Mouse (Mus musculus): ENCODE data around the gene Cep128.
"Not testable (repeated sequence)": the region's sequence is repeated elsewhere in the genome, so short reads cannot be mapped to it uniquely, and the experiment has no call there.

Cep128 gene

DNA sequence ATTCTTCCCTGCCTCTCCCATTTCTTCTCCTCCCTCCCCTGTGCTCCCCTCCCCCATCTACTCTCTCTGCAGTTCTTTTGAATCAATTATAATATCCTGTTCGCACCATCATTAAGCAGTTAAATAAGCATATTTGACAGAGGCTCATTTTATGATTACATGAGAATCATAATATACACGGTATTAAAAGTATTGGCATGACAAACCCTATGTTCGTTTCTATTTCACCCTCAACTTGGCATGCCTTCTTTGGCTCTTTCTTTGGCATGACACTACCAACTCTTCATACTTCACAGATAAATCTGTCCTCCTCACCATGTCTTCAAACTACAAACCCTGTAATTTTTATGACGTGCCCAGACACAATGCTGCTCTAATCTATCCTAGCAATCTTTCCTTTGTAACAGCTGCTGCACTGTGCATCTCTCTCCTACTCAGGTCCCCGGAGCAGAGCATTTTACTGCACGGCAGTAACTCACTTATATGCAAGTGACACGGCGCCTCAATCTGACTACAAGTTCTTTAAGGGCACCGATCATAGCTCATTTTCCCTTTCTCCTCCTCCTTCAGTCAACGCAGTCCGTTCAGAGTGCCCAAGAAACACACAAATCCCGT lies 324.4 kb downstream of the Cep128 start:
- no peak for DNase-seq (ENCODE audit: low spot score)

DNA sequence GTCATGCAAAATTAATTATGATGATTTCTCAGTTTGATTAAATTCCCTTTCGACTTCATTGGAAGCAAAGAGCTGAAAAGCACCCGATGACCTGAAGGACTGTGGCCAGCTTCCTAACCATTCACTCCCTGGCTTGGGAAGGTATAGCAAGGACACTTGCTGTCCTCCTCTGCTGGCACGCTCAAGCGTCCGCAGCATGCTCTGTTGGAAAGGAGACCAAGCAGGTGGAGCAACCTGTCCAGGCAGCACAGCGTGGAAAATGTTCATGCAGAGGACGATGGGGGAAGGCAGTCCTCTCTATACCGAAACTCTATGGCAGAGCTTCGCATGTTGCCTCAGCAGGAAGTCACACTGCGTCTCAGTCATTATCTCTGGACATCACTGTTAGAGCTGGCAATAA lies 327.3 kb downstream of the Cep128 start:
- peak; percentile 7 for DNase-seq (ENCODE audit: low spot score)

DNA sequence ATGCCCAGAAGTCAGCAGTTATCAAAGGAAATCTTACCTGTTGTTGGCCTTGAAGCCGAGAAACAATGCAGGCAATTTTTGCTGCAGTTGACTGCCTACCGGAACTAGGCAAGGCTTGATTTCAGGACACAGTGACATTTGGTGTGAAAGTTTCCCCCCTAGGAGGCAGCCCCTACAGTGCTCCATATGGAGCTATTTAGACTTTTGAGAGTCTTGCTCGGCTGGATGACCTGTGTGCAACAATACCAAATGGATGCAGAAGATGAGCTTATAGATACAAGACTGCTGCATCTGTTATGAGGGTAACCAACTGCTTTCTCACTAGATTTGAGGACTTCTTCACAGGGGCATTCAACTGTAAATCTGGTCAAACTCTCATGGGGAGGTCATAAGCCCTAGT lies 331.9 kb downstream of the Cep128 start:
- no peak for DNase-seq (ENCODE audit: low spot score)

DNA sequence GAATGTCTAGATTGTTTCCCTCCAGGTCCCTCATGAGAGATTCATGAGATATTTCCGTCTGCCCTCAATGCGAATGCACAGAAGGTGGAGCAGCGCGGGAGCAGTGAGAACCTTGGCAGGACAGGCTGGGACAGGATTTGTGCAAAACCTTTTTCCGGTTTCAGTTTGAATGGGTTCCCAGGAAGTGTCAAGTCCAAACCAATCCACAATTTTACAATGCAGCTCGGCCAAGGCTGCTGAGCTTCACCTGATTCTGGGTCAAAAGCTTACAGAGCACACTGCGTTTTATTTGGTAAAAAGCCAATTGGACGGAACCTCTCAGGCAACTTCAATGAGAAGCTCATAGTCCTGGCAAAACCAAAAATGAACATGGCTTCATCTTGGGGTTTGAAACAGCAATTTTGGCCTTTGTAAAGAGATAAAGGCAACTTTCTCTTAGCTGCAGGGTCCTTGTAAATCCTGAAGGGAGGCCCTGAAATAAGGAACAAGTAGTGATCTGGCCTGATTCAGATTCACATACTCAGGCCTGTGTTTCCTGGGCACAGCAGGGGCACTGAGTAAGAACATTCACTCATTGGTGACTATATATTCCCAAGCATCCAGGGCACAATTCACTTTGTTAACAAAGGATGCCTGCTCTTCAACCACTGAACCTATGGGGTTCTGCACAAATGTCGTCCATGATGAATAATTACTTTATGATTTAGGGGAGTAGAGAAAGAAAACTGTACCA lies 333.4 kb downstream of the Cep128 start:
- DNase-seq (ENCODE audit: low spot score) = no peak

DNA sequence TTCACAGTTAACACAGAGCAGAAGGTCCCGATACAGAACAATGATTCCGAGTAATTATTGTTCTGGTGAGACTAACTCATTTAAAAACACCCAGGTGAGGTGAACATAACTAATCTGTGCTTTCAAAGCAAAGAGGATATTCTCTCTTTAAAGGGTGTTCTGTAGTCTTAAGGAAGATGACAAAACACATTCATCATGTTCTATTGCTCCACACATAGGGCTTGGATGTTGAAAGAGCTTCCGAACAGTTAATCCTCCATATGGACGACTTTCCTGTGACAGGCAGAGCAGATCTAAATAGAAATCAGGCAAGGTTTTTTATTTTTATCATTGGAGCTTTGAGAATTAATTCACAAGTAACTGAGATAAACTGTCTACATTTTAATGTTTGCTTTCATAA lies 342.8 kb downstream of the Cep128 start:
- no peak for DNase-seq (ENCODE audit: low spot score)

DNA sequence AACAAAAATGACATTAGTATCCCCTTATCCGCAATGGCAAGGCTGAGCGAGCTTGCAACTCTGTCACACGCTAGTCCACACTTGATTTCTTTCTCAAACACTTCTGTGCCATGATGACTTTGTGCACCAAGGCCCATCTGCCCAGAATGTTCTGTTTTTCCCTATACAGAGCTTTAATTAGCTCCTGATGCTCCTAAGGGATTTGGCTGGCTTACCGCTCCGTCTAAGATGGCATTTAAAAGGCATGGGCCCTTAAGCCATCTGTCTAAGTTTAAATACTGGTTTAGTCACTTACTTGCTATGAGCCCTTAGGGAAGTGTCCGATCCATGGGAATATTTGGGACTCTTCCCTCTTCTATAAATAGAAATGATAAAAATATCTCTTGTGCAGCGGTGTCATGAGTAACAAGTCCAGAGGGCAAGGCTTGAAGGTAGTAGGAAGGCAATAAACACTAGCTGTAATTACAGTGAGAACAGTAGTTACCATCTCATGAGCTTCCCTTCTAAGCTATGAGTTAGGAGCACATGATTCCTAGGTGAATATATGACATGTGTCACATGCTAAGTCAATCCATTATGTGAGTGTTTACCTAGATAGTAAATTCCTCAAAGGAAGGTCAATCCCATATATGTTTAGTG lies 343.8 kb downstream of the Cep128 start:
- no peak for DNase-seq (ENCODE audit: low spot score)

DNA sequence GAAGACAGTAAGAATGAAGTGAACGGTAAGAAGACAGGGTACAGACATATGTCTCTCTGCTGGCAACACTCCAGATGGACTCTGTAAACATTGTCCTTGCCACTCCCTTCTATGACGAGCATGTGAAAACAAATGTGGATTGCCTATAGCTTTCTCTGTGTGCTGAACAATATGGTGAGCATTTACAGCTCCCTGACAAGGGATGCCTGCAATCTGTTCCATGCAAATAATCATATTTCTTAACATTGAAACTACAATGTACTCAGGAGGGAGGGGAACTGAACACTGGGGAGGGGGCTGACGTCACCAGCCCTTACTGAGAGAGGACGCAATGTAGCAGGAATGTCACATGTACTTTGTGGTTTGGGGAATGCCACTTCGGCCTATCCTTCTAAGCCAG lies 355.1 kb downstream of the Cep128 start:
- DNase-seq (ENCODE audit: low spot score) = no peak

DNA sequence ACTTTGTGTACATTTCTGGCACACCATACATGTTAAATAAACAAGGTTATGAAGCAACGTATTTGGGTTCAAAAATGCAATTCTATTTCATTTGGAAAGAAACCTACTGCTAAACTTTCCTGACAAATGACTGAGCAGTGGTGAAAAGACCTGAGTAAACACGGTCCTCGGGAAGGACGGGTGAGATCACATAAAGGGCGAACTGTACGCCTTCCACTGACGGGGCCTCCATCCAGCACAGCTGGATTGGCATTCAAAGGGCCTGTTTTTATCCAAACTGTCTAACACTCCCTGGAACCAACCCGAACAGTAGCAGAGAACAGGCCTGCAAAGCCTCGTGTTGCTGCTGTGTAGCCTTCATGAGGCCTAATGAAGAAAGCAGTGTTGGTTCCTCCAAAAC lies 356.5 kb downstream of the Cep128 start:
- no peak for DNase-seq (ENCODE audit: low spot score)

DNA sequence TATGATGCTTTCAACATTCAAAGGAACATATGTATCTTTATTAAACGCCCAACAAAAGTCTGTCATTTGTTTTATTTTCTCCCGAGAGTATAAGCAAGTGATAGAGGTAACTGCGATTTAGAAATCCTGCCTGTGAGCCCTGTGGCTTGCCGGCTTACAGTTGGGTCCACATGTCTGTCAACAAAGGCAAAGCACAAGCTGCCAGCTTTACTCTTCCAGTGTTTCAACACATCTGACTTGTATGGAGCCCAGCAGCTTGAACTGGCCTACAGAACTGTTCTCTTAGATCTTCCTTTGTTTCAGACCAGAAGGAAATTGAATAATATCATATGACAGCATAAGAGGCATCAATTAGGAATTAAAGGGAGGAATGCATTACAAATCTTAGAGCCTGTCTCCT lies 357.1 kb downstream of the Cep128 start:
- DNase-seq (ENCODE audit: low spot score) = no peak

DNA sequence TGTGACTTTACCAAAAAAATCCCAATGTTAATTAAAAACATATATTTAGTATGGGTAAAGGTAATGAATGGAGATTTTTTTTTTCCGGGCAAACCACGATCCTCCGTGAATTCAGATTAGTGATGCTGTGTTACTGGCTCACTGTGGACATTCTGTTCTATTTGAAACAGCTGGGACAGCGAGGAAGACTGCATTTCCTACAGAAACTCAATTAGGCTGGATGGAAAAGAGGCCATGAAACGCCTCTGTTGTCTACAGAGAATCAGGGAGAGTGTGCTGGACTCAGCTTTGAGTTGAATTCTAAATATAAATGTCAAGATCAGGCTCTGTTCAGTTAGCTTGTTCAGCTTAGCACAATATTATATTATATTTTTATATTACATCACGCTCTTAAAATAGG lies 369.1 kb downstream of the Cep128 start:
- DNase-seq (ENCODE audit: low spot score) = no peak

DNA sequence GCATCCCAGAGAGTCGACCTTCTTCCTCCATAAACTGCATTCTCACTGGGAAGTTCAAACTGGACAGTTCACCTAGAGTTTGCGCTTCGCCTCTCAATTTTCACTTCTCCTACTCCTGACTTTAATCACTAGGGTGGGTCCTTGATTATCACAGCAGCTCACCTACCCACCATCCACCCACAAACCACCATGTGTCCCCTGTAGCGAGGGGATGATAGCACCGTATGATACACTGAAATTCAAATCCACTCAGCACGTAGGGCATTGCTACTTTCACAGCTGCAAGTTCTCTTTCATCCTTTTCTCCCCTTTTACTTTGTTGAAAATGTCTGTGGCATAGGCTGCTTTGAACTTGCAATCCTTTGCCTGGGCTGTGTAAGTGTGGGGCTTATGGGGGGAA lies 371.2 kb downstream of the Cep128 start:
- DNase-seq (ENCODE audit: low spot score) = no peak

DNA sequence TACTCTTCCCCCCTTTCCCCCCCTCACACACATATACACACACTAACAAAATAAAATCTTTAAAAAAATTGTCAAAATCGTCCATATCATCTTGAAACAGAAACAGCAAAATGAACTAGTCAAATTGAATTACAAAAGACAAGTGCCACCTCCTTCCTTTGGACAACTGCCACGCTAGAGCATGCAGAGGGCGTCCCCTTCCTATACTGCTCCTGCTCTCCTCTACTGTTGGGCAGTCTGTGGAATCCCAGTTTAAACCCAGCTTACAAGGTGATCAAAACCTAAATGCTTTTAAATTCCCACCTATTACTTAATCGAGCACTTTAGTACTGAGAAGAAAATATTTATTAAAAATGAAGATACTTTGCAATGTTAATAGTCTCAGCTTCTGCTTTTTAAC lies 372.0 kb downstream of the Cep128 start:
- no peak for DNase-seq (ENCODE audit: low spot score)

DNA sequence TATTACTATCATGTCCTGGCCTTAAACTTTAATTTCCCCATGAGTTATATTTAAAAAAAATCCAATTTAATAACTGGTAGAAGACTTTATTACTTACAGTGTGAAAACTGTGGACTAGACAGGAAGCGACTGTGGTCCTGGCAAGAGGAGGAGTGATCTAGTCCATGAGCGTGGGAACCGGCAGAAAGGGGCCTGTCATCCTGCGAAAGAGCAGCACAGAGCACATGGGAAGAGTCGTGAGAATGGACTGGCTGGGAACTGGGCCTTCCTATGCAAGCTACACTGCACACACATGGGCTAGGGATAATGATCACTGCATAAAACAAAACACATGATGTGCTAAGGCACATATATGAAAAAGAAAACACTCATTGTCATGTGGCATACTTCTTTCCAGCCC lies 375.5 kb downstream of the Cep128 start:
- DNase-seq (ENCODE audit: low spot score) = no peak

DNA sequence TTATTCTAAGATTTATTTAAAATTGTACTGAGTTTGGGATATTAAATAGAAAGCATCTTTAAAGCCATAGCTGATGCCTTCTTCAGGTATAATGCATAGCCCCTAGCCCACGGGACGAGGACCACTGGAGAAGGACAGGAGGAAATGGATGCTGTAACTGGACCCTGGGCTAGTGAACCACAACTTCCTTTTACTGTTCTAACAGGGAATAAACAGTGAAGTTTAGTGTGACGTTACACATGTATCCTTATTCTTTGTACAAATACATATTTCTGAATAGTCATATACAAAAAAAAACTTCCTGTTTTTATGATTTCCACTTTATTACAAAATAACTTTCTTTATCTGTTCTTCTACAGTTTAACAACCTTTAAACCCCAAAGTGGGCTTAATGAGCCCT lies 376.0 kb downstream of the Cep128 start:
- no peak for DNase-seq (ENCODE audit: low spot score)

DNA sequence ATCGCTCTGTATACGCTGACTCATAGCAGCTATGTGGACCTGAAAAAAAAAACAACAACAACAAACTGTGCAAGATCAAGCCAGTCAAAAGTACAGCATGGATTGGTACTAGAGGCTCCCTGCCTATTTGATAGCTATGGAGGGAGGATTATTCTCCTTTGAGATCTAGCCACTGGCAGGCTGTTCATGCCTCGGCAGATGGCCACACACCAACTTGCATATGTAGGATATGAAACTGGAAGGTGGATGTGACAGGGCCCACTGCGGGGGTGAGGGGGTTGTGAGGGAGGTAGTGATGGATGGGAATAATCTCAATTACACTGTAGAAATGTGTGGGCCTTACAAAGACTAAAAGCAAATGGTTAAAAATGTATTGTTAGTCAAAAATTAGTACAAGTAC lies 386.7 kb downstream of the Cep128 start:
- no peak for DNase-seq (ENCODE audit: low spot score)

DNA sequence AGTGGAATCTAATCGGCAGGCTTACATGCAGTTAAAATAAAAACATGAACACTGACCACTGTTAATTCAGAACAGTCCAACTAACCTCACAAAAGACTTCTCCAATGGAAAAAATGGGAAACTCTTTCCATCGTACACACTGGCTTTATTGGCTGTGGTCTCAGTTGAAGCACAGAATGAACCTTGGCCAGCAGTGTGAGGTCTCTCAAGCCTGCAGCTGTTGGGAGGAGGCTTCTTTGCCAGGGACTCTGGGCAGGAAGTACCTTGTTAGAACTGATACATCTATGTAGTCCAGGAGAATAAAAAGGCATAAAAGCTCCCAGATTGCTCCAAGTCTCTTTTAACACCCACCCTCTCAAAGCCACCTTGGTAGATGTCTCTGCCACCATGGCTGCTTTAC lies 390.9 kb downstream of the Cep128 start:
- DNase-seq (ENCODE audit: low spot score) = no peak

DNA sequence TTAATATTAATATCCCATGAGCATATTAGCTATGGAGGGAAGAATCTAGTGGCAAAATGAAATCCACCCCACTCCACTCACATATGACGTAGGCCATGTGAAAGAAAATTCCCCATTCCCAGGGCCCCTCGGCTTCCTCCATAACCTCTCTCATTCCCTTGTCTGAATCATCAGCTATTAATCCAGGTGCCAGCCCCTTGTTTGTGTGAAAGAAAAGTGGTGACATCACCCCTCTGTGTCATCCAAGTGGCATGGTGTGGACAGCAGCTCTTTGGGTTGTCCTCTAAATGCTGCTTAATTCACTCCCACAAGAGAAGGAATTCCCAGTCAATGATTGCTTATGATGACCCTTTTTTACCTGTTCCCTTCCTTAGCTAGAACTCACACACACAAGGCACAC lies 396.4 kb downstream of the Cep128 start:
- DNase-seq (ENCODE audit: low spot score) = no peak

DNA sequence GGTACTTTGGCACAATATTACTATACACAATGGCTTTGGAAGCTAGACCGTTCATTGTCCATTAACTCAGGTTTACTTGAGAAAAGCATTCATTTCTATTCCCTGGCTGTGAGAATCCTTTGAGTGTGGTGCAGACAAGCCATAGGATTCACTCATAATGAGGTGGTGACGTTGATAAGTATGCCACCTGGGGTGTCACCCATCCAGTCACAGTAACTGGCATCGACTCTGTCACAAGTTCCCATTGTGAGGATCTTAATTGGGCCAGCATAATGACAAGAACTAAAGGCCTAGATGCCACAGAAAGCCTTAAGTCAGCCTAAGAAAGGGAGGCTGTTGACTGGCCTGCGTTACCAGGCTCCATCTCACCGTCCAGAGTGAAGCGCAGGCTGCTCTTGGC lies 396.9 kb downstream of the Cep128 start:
- DNase-seq (ENCODE audit: low spot score) = no peak

DNA sequence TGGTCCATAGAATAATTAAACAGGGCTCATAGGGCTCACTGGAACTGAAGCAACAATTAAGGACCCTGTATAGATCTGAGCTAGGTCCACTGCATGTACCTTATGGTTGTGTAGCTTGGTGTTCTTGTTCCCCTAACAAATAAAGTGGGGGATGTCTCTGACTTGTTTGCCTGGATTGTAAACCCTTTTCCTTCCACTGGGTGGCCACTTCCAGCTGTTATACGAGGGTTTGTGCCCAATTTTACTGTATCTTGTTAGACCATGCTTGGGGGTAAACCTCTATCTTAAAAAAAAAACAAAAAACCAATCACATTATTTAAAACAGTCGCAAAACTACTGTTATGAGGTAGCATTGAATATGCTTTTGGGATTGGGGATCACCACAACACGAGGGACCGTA lies 402.2 kb downstream of the Cep128 start:
- no peak for DNase-seq (ENCODE audit: low spot score)

DNA sequence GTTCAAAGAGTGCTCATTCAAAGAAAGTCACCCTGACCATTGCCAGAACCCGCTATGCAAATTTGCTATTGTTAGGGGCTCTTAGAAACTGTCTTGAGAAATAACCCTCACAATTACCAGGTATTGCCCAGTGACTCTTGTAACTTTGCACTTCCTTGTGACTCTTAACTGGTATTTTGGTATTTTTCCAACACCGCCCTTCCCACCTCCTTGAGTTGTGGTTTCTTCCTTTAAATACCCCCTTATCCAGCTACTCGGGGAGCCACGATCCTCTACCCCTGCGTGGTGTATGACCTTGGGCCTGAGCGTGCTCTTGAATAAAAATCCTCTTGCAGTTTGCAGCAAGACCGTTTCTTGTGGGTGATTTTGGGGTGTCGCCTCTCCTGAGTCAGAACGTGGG lies 407.8 kb downstream of the Cep128 start:
- DNase-seq (ENCODE audit: low spot score) = not testable (repeated sequence)

DNA sequence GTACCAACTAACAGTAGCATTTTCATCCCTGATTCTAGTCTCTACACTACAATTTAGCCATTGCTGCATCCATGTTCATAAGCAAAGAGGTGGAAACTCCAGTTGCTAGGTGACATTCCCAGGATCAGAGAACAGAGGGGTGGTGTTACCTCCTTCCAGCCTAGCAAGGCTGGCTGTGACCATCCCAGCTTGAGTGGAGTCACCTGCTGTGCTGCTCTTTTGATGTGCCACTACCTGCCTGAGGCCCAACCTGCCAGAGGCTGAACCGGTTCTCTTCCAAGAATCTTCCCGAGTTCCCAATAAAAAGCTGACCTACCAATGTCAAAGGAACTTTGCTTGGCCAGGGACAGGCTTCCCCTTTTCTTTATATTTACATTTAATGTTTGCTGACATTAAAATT lies 408.8 kb downstream of the Cep128 start:
- DNase-seq (ENCODE audit: low spot score) = no peak

DNA sequence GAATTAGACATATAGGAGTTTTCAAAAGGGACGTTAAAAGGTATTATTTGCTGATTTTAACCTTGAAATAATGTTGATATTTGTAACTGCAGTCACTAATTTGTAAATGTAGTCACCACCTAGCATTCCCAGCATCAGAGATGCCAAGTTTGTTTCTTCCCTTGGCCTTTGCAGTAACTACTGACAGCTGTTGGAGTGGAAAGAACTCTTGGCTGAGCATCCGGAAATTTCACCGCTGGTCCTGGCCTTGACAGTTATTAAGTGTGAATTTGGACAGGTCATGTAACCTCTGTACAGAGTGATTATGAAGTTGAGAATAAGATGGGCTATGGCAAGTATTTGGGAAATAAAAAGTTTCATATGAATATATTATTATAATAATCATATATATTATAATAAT lies 413.1 kb downstream of the Cep128 start:
- no peak for DNase-seq (ENCODE audit: low spot score)

DNA sequence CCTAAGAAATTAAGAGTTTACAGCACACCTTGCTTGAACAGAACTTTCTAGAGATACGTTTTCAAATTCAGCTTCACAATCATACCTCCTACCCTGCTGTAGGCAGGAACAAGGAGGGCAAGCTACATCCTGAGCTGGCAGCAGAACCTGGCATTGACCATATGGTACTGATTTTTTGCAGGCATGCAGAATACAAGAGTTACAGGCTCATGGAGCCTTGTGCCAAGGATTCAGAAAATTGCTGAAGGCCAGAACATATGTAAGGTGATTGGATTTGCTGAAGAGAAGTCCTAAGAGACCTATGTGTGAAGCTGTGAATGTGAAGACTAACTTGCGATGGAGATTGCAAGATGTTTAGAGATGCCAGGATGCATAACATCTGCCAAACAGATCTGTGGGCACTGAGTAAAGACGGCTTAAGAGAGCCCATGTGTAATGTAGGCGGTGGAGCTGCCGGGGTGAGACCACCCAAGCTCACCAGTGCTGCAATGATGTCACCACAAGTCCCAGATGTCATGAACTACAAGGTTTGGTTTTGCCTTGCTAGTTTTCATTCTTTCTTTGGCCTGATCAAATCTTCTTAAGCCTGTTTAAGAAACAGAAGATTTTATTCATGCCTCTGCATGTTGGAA lies 422.7 kb downstream of the Cep128 start:
- no peak for DNase-seq (ENCODE audit: low spot score)

Data from testis, postnatal 14 days (tissue).